Mouse (Mus musculus) CH12.LX (cell line): Measurements from ENCODE around the gene Ly6g6e. TPM values are rescaled to one million over a fixed set of nuclear protein-coding genes. Genes with fewer than 3 reads are reported as not detected.

Source experiments
- DNase-seq: peaks from one replicate; pipeline ENCODE4 v3.0.0-alpha.2; 2013; ENCODE audit errors: extremely low read depth
- H3K27ac ChIP-seq: 2 replicates; pipeline ENCODE4 v1.5.1; 2012; ENCODE audit warnings: low read depth, mild to moderate bottlenecking, control low read depth, moderate library complexity; ENCODE audit not compliant: insufficient read depth
- H3K27me3 ChIP-seq: replicated peaks from 2 replicates; pipeline ENCODE3; 2012; ENCODE audit warnings: inconsistent platforms
- H3K36me3 ChIP-seq, 2 experiments: replicated peaks in 1 of 2; 2 replicates each; pipeline versions ENCODE3 to v1.6.1; 2012; ENCODE audit warnings: inconsistent platforms in 1 of 2, low read length in 1 of 2, mild to moderate bottlenecking in 1 of 2, mixed read lengths in 1 of 2, moderate library complexity in 1 of 2; ENCODE audit not compliant: control insufficient read depth in 1 of 2, insufficient read depth in 1 of 2
- H3K4me1 ChIP-seq, 2 experiments: 2 replicates each; pipeline ENCODE4 v1.6.1; 2012; ENCODE audit warnings: inconsistent platforms in 1 of 2, moderate library complexity in 1 of 2; ENCODE audit not compliant: insufficient read depth in 2 of 2, control insufficient read depth in 1 of 2
- H3K4me2 ChIP-seq: 2 replicates; pipeline ENCODE4 v1.6.1; 2012; ENCODE audit warnings: low read depth, mild to moderate bottlenecking, control low read depth; ENCODE audit not compliant: poor library complexity, insufficient read depth, severe bottlenecking
- H3K4me3 ChIP-seq, 3 experiments: fragments of 150-350 bp in 1 of 3; sonication (generic) in 1 of 3; replicated peaks in 1 of 3; 2 replicates each; pipeline versions ENCODE3 to v1.5.1; 2011 to 2012; ENCODE audit warnings: low read depth in 2 of 3, low read length in 2 of 3, mild to moderate bottlenecking in 2 of 3, moderate library complexity in 2 of 3, control low read depth in 1 of 3, improper control_type of control experiment in 1 of 3, inconsistent platforms in 1 of 3, mixed read lengths in 1 of 3; ENCODE audit not compliant: poor library complexity in 1 of 3
- H3K79me2 ChIP-seq: replicated peaks from 2 replicates; pipeline ENCODE4 v1.6.1; 2012; ENCODE audit warnings: mild to moderate bottlenecking, moderate library complexity; ENCODE audit not compliant: control insufficient read depth, poor library complexity, insufficient read depth, severe bottlenecking; ENCODE audit errors: extremely low read depth
- H3K9ac ChIP-seq: 2 replicates; pipeline ENCODE4 v1.6.1; 2012; ENCODE audit warnings: low read depth, mild to moderate bottlenecking, control low read depth, moderate library complexity; ENCODE audit not compliant: insufficient read depth
- H3K9me3 ChIP-seq: replicated peaks from 2 replicates; pipeline ENCODE3; 2012; ENCODE audit warnings: low read length, inconsistent platforms, mixed read lengths
- BHLHE40 ChIP-seq: IDR thresholded peaks from 2 replicates; pipeline ENCODE4 v1.6.1; 2011; ENCODE audit warnings: mild to moderate bottlenecking, low read depth, low read length, improper control_type of control experiment
- CTCF ChIP-seq, 2 experiments: IDR thresholded peaks in 1 of 2; conservative IDR thresholded peaks in 1 of 2; 2 replicates each; pipeline ENCODE4 v1.5.1; 2011 to 2012; ENCODE audit warnings: low read depth in 2 of 2, low read length in 2 of 2, improper control_type of control experiment in 1 of 2, inconsistent platforms in 1 of 2, mild to moderate bottlenecking in 1 of 2, moderate library complexity in 1 of 2
- EP300 ChIP-seq: IDR thresholded peaks from 2 replicates; pipeline ENCODE4 v1.6.1; 2011; ENCODE audit warnings: low read length, improper control_type of control experiment
- GABPA ChIP-seq: IDR thresholded peaks from 2 replicates; pipeline ENCODE4 v1.6.1; 2012; ENCODE audit warnings: low read depth, low read length, improper control_type of control experiment, inconsistent platforms; ENCODE audit not compliant: insufficient replicate concordance
- IRF4 ChIP-seq: IDR thresholded peaks from 2 replicates; pipeline ENCODE4 v1.6.1; 2014; ENCODE audit warnings: low read depth, mild to moderate bottlenecking, inconsistent platforms, low read length, improper control_type of control experiment
- JUN ChIP-seq: IDR thresholded peaks from 2 replicates; pipeline ENCODE4 v1.6.1; 2011; ENCODE audit warnings: low read depth, mild to moderate bottlenecking, low read length, improper control_type of control experiment, moderate library complexity; ENCODE audit not compliant: insufficient read depth
- MEF2A ChIP-seq: IDR thresholded peaks from 2 replicates; pipeline ENCODE4 v1.6.1; 2014; ENCODE audit warnings: low read depth, mild to moderate bottlenecking, inconsistent platforms, low read length, improper control_type of control experiment, borderline replicate concordance
- MXI1 ChIP-seq: IDR thresholded peaks from 2 replicates; pipeline ENCODE4 v1.6.1; 2011; ENCODE audit warnings: mild to moderate bottlenecking, low read depth, low read length, improper control_type of control experiment
- NELFE ChIP-seq: IDR thresholded peaks from 2 replicates; pipeline ENCODE4 v1.6.1; 2011; ENCODE audit warnings: low read depth, low read length, improper control_type of control experiment
- TCF12 ChIP-seq: IDR thresholded peaks from 2 replicates; pipeline ENCODE4 v1.6.1; 2014; ENCODE audit warnings: low read depth, mild to moderate bottlenecking, inconsistent platforms, low read length, improper control_type of control experiment
- ZNF384 ChIP-seq: IDR thresholded peaks from 2 replicates; pipeline ENCODE4 v1.6.1; 2012; ENCODE audit warnings: low read depth, low read length, improper control_type of control experiment, inconsistent platforms
- dilution Hi-C: fragments of 300-500 bp; cut with MboI; formaldehyde crosslinking; loops from 2 replicates; pipeline ENCODE4 v1.14.3; 2020; ENCODE audit warnings: low sequenced_read_pairs; ENCODE audit not compliant: extremely low pct_unique_long_range_greater_than_20kb, extremely low pct_ligation_motif_present
- in situ Hi-C: fragments of 300-500 bp; cut with MboI; formaldehyde crosslinking; loops from 3 replicates; pipeline ENCODE4 v1.14.3; 2019; ENCODE audit warnings: low sequenced_read_pairs, low pct_ligation_motif_present, low pct_unique_long_range_greater_than_20kb, mixed read lengths
- polyA plus RNA-seq: library from polyadenylated mRNA; unstranded; fragments of >175 nt; gene quantifications from 2 replicates; pipeline ENCODE4 v1.2.1, GENCODE M21; 2012; ENCODE audit warnings: low read depth; ENCODE audit not compliant: insufficient read length
- total RNA-seq, 2 experiments: library from RNA; depleted of rRNA; stranded (reverse); fragments of 300-350 nt in 1 of 2; fragments of >200 nt in 1 of 2; gene quantifications; 2 replicates each; pipeline ENCODE4 v1.2.3; 2012 to 2014

Gene Ly6g6e
- total and polyA plus RNA-seq, 3 experiments: not detected

DNA sequence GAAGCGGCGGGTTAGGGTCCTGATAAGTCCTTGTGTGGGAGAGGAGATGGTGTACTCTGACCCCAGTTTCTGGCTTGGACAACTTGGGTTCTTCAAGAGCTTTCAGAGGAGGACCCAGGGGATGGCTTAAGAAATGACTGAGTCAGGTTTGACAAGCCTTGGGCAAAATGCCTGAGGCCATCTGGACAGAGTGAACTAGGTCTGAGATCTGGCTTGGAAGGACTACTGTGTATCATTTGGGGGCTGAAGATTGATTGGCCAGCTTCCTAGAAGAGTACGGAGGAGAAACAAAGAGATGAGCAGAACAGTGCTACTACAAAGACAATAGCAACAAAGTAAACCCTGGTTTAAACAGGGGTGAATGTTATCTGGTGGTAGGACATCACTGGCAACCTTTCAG, 13.2 kb upstream of the Ly6g6e start:
- H3K27me3 ChIP-seq: no peaks in the 10 kb centered on the region
- H3K9ac ChIP-seq: no peak overlapping the region
- dilution Hi-C loops: no loop called here
- no peak overlapping the region for H3K4me3 ChIP-seq
- H3K79me2 ChIP-seq: no peaks in the 10 kb centered on the region
- no peak overlapping the region for H3K27ac ChIP-seq
- H3K4me1 ChIP-seq: peaks cover under 1 to 2% of the 10 kb centered on the region in 2 experiments; a peak in 2 of 4 replicates
- no peaks in the 10 kb centered on the region for H3K9me3 ChIP-seq
- H3K4me2 ChIP-seq: no peak overlapping the region
- in situ Hi-C loops: no loop called here
- peaks cover 25 to 58% of the 10 kb centered on the region in 2 experiments for H3K36me3 ChIP-seq
- DNase-seq: no peak
- TF ChIP-seq IRF4 (no peak), BHLHE40 (no peak), NELFE (no peak), MXI1 (no peak), TCF12 (no peak), GABPA (no peak), ZNF384 (no peak)

DNA sequence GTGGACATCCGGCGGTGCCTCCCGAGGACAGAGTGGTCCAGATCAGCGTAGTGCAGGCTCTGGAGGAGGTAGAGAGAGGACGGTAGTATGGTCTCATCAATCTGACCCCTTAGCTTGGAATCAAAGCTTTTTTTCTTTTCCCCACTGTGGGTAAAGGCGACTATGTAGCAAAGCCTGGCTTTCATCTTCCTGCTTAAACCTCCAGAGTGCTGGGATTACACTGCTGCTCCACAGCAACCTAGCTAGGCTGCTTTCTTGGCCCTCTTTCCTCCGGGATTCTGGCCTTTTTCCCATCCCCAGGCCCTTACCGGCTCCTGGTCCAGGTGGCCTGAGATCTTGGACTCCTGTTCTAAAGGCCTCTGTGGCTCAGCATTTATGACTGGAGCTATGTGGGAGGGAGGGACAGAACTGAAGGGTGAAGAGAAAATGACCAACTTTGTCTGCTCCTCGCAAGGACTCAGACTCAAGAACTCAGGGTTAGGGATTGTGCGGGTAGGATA, 12.3 kb upstream of the Ly6g6e start:
- Histone ChIP-seq H3K27me3 (no peaks in the 10 kb centered on the region), H3K4me1 (0 out of 4 replicates have a peak, but pooled peaks cover 0 to 2% of the 10 kb centered on the region in 2 experiments)

DNA sequence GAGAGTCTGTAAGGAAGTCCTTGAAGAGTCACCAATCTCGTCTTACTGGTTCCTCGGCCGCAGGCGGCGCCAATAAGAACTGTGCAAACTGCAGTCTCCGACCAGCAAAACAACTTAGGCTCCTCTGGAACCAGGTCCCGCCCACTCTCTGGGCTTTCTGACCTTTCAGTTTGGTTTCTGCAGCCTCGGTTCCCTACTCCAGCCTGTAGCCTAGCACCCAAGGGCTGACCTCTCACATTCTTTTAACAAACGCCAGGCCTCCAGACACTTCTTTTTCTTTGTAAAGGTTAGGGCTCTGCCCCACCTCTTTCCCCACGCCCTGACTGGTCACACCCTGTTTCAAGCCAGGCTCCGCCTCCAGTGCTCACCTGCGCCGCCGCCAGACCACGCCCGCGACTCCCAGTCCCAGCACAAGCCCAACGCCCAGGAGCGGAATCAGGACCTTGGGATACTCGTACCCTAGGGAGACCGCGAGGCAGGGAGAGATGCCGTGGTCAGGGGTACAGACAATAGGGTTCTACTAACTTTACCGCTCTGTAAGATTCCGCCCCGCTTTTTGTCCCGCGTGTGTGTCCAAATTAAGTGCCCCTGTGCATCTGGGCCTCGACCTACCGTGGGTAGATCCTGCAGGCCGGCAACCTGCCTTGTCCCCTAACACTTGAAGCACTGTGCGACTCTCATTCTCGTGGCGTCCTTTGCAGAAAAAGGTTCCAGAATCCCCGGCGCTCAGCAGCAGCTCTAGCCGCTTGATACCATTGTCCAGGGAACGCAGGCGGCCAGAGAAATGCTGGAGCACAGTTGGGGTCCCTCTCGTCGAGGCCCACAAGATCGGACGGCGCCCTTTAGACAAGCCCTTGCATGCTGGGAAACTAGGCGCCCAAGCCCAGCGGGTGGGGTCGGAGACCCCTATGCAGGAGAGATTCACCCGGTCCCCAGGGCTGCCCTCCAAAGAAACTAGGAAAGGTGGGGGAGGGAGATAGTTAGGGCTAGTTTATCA, 11.5 kb upstream of the Ly6g6e start, which contains the start of gene Ly6g6c:
Gene Ly6g6c, plus strand, starts transcription at position 438 of the 997 bp plus-strand sequence.
- in situ Hi-C loops: loop anchor here (5.0 kb wide), 1 partner anchor 43 kb away; no protein-coding TSS in a partner anchor

More for the DNA sequence above, 12.3 kb upstream of the Ly6g6e start:
- no peak for DNase-seq
- Histone ChIP-seq H3K36me3 (peaks cover 15 to 48% of the 10 kb centered on the region in 2 experiments), H3K9me3 (no peaks in the 10 kb centered on the region), H3K9ac (no peak overlapping the region), H3K4me3 (no peak overlapping the region), H3K79me2 (no peaks in the 10 kb centered on the region), H3K27ac (no peak overlapping the region), H3K4me2 (no peak overlapping the region)
- TF ChIP-seq MEF2A (no peak), EP300 (no peak)
- in situ Hi-C loops: no loop called here
- dilution Hi-C loops: no loop called here

More for the DNA sequence above, 11.5 kb upstream of the Ly6g6e start, which contains the start of gene Ly6g6c:
- dilution Hi-C loops: no loop called here
- 0 out of 4 replicates have a peak, but pooled peaks cover 0 to 2% of the 10 kb centered on the region in 2 experiments for H3K4me1 ChIP-seq
- H3K9ac ChIP-seq: no peak within 1 kb of the TSS
- H3K9me3 ChIP-seq: no peaks in the 10 kb centered on the region
- H3K4me3 ChIP-seq: no peak within 1 kb of the TSS
- DNase-seq: no peak
- H3K4me2 ChIP-seq: 0 out of 2 replicates have a peak within 1 kb of the TSS, but pooled peaks have one; percentile 1
- TF ChIP-seq CTCF (conservative IDR thresholded peaks at IDR 0.05 in 1 of 2, IDR thresholded peaks at IDR 0.05 in 1 of 2; ENCODE audit: low read depth in 2 of 2, low read length in 2 of 2) (no peak), NELFE (no peak), JUN (no peak)
- TF ChIP-seq, all 38 proteins: peak for 0
- Histone ChIP-seq H3K79me2 (no peaks in the 10 kb centered on the region), H3K27me3 (no peaks in the 10 kb centered on the region), H3K36me3 (peaks cover 12 to 40% of the 10 kb centered on the region in 2 experiments), H3K27ac (no peak within 1 kb of the TSS)
